ENCODE assay signal across 15 mouse cellular contexts in genomic region chr10:4278041-4278440, GRCm38 (mm10). TPM values are rescaled to one million over a fixed set of nuclear protein-coding genes. Genes with fewer than 3 reads are reported as not detected.
DNase-seq lines count a peak whose midpoint lies in the region; ATAC-seq lines count a peak whose summit lies in the region.
"Had no signal": no experiment of that assay in that cellular context is flagged by ENCODE, and none has a peak within 500 bp of the region (broad histone marks: within the 10 kb centered on the region; RNA-seq: fewer than 3 reads in every experiment).

No protein-coding gene starts in this region.

- H3K9me3 ChIP-seq in kidney, embryonic 15.5 days (replicated peaks) = no peaks in the 10 kb centered on the region
- no peaks in the 10 kb centered on the region for H3K9me3 ChIP-seq in heart, embryonic 16.5 days (replicated peaks; ENCODE audit: control insufficient read depth, low read length)
- no peaks in the 10 kb centered on the region for H3K9me3 ChIP-seq in liver, embryonic 11.5 days (ENCODE audit: control insufficient read depth, low read length)
- H3K9me3 ChIP-seq: embryonic facial prominence, embryonic 13.5 days; forebrain, embryonic 15.5 days; midbrain, embryonic 15.5 days had no signal

- 52% methylated on average over 6 of the region's 6 CpGs for WGBS in kidney, embryonic 15.5 days
- WGBS in heart, embryonic 16.5 days = 23% methylated on average over 6 of the region's 6 CpGs
- 50% methylated on average over 6 of the region's 6 CpGs for WGBS in liver, embryonic 11.5 days

- no peak overlapping the region for H3K4me3 ChIP-seq in kidney, embryonic 15.5 days (replicated peaks)
- no peak overlapping the region for H3K4me3 ChIP-seq in heart, embryonic 16.5 days (ENCODE audit: low read length)
- no peak overlapping the region for H3K4me3 ChIP-seq in liver, embryonic 11.5 days (ENCODE audit: low read depth, low read length)
- H3K4me3 ChIP-seq: embryonic facial prominence, embryonic 13.5 days; forebrain, embryonic 15.5 days; midbrain, embryonic 15.5 days had no signal

- no peak overlapping the region for H3K9ac ChIP-seq in kidney, embryonic 15.5 days
- H3K9ac ChIP-seq in heart, embryonic 16.5 days (ENCODE audit: low read length) = no peak overlapping the region
- H3K9ac ChIP-seq in liver, embryonic 11.5 days (ENCODE audit: low read depth, low read length) = no peak overlapping the region
- H3K9ac ChIP-seq: embryonic facial prominence, embryonic 13.5 days; forebrain, embryonic 15.5 days; midbrain, embryonic 15.5 days had no signal

- H3K4me2 ChIP-seq in kidney, embryonic 15.5 days = no peak overlapping the region
- H3K4me2 ChIP-seq in heart, embryonic 16.5 days (ENCODE audit: low read depth, low read length) = no peak overlapping the region
- H3K4me2 ChIP-seq in liver, embryonic 11.5 days = no peak overlapping the region
- H3K4me2 ChIP-seq: embryonic facial prominence, embryonic 13.5 days; forebrain, embryonic 15.5 days; midbrain, embryonic 15.5 days had no signal

- no peaks in the 10 kb centered on the region for H3K27me3 ChIP-seq in kidney, embryonic 15.5 days
- no peaks in the 10 kb centered on the region for H3K27me3 ChIP-seq in heart, embryonic 16.5 days (ENCODE audit: control insufficient read depth, insufficient read depth, low read length)
- H3K27me3 ChIP-seq in liver, embryonic 11.5 days (replicated peaks; ENCODE audit: control insufficient read depth, insufficient read depth, low read length) = no peaks in the 10 kb centered on the region
- H3K27me3 ChIP-seq: embryonic facial prominence, embryonic 13.5 days; forebrain, embryonic 15.5 days; midbrain, embryonic 15.5 days had no signal

- H3K27ac ChIP-seq in kidney, embryonic 15.5 days = 0 out of 2 replicates have a peak overlapping the region, but pooled peaks have one; percentile 9
- no peak overlapping the region for H3K27ac ChIP-seq in heart, embryonic 16.5 days (ENCODE audit: low read length)
- H3K27ac ChIP-seq in liver, embryonic 11.5 days (ENCODE audit: low read depth, low read length) = no peak overlapping the region
- H3K27ac ChIP-seq: embryonic facial prominence, embryonic 13.5 days; forebrain, embryonic 15.5 days; midbrain, embryonic 15.5 days had no signal

- peaks cover 12% of the 10 kb centered on the region for H3K4me1 ChIP-seq in kidney, embryonic 15.5 days
- peaks cover 5% of the 10 kb centered on the region for H3K4me1 ChIP-seq in heart, embryonic 16.5 days (ENCODE audit: control insufficient read depth, insufficient read depth, low read length)
- H3K4me1 ChIP-seq in liver, embryonic 11.5 days (replicated peaks; ENCODE audit: control insufficient read depth, insufficient read depth, low read length) = no peaks in the 10 kb centered on the region
- H3K4me1 ChIP-seq: forebrain, embryonic 15.5 days; midbrain, embryonic 15.5 days had no signal

- DNase-seq in kidney, adult 11 months = no peak
- peak; percentile 89 for DNase-seq in 3T3-L1 (ENCODE audit: low read depth, low spot score)
- peak; percentile 64 for DNase-seq in gastrocnemius, adult 18-20 months (ENCODE audit: low spot score)
- no peak for DNase-seq in spleen, adult 12 weeks (ENCODE audit: low spot score)
- no peak for DNase-seq in liver, embryonic 11.5 days (ENCODE audit: low spot score)
- DNase-seq: cerebellum, adult 9-10 months; right cerebral cortex, postnatal 14 days; thymus, adult 18-20 months had no signal

- H3K36me3 ChIP-seq in kidney, embryonic 15.5 days = no peaks in the 10 kb centered on the region
- no peaks in the 10 kb centered on the region for H3K36me3 ChIP-seq in heart, embryonic 16.5 days (ENCODE audit: control insufficient read depth, insufficient read depth)
- no peaks in the 10 kb centered on the region for H3K36me3 ChIP-seq in liver, embryonic 11.5 days (ENCODE audit: control insufficient read depth, insufficient read depth, low read length)
- H3K36me3 ChIP-seq: embryonic facial prominence, embryonic 13.5 days; forebrain, embryonic 15.5 days; midbrain, embryonic 15.5 days had no signal

- ATAC-seq in kidney, embryonic 15.5 days (replicated peaks; ENCODE audit: low FRiP score) = no peak
- peak; percentile 62 for ATAC-seq in heart, embryonic 16.5 days (replicated peaks; ENCODE audit: extremely low read depth, insufficient read depth, low FRiP score)
- ATAC-seq in granulocyte monocyte progenitor cell, adult 5-6 weeks (replicated peaks; ENCODE audit: poor library complexity, severe bottlenecking) = no peak
- no peak for ATAC-seq in liver, embryonic 11.5 days (replicated peaks; ENCODE audit: low FRiP score)
- ATAC-seq: CD4-positive, CD25-positive, alpha-beta regulatory T cell, adult 4 months; forebrain, embryonic 15.5 days; midbrain, embryonic 15.5 days had no signal

RNA-seq across cellular contexts. Expression of gene Akap12, which starts 11.9 kb away (rescaled TPM):
- polyA plus RNA-seq in kidney, embryonic 15.5 days (2015; fragmentation: Nextera tagmentation; extraction: Ambion mirVana) = 78.0 and 94.1 TPM in 2 replicates
- 10 to 100 TPM in 1 of 2 experiments, 1 to 10 TPM in 1; 7.2 to 13.8 TPM for total RNA-seq in gastrocnemius, adult 18-20 months (2021)
- polyA plus RNA-seq in heart, embryonic 16.5 days (2015; fragmentation: Nextera tagmentation; extraction: Ambion mirVana) = 40.6 and 43.5 TPM in 2 replicates
- total RNA-seq in granulocyte monocyte progenitor cell, adult 5-6 weeks (2014; fragmentation: Nextera tagmentation) = 0.43 TPM in 1 of 2 replicates, not detected in the other
- total RNA-seq in granulocyte monocyte progenitor cell, adult 5-6 weeks (2017) = 0.39 TPM in 1 of 2 replicates, not detected in the other
- polyA plus RNA-seq in liver, embryonic 11.5 days (2014; fragmentation: Nextera tagmentation; extraction: Ambion mirVana) = 12.0 and 12.1 TPM in 2 replicates

Comparison
In these comparisons a context has a peak if more than half of its experiments do, and no peak if none do; other contexts are left out.
1. DNase-seq: peak in 3T3-L1 (single experiment) and gastrocnemius, adult 18-20 months (single experiment); none in kidney, adult 11 months (single experiment), spleen, adult 12 weeks (single experiment) and liver, embryonic 11.5 days (single experiment).